Mouse (Mus musculus): Measurements from ENCODE around the gene Pdlim3. TPM values are rescaled to one million over a fixed set of nuclear protein-coding genes. Genes with fewer than 3 reads are reported as not detected.
A peak's percentile ranks its signal among the peaks of the same experiment; 100 is the strongest.
"Not testable (repeated sequence)": the region's sequence is repeated elsewhere in the genome, so short reads cannot be mapped to it uniquely, and the experiment has no call there.

The Pdlim3 gene
- 2.9 and 5.1 TPM in 2 replicates for polyA plus RNA-seq (2015; fragmentation: Nextera tagmentation; extraction: Ambion mirVana)

DNA sequence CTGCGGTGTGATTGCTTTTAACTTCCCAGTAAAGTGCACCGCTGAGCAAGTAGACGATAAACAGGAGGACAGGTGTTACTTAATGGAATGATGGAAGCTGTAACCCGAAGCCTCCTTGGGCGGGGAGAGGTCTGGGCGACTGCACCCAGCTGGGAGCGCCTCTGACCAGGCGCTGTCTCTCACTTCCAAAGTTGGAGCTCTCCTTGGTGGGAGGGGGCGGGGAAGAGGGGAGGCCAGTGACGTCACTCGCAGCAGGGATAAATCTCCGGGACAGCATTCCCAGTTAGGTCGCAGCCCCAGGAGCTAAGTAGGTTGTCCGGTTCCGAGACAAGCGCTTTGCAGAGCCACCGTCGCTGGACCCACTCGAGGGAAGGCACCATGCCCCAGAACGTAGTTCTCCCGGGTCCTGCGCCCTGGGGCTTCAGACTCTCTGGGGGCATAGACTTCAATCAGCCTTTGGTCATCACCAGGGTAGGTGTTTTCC, at the start of gene Pdlim3:
TSS of gene Pdlim3 (plus strand) at position 260 of the 484 bp plus-strand sequence.
- WGBS (ENCODE audit: insufficient replicate concordance) = 2% methylated on average over 22 of the region's 22 CpGs
- no peak within 1 kb of the TSS for H3K9ac ChIP-seq (ENCODE audit: low read depth, low read length)
- no peaks in the 10 kb centered on the region for H3K4me1 ChIP-seq (ENCODE audit: control insufficient read depth, low read depth, low read length)

DNA sequence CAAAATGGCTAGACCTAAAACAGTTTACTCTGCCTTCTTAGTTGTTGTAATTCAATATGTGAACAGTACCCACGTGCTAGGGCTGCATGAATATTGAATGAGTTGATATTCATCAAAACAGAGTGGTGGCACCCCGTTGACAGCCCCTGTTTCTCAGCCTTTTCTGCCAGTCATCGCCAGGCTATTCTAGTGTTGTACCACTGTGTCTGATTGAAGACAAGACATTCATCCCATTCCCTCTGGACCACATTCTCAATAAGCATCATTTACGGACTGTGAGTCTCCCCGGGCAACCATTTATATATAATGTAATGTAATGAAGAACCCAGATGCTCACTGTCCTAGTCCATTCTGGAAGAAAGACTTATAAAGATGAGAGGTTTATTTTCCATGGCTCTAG, 42.0 kb upstream of the Pdlim3 start:
- Histone ChIP-seq H3K27me3 (ENCODE audit: control insufficient read depth, insufficient read depth, low read depth, low read length) (no peaks in the 10 kb centered on the region), H3K27ac (ENCODE audit: low read length) (no peak overlapping the region), H3K9me3 (replicated peaks; ENCODE audit: control insufficient read depth, low read length) (no peaks in the 10 kb centered on the region), H3K36me3 (ENCODE audit: control insufficient read depth, insufficient read depth) (no peaks in the 10 kb centered on the region), H3K4me2 (ENCODE audit: low read depth, low read length) (no peak overlapping the region), H3K9ac (ENCODE audit: low read depth, low read length) (no peak overlapping the region), H3K4me1 (ENCODE audit: control insufficient read depth, low read depth, low read length) (no peaks in the 10 kb centered on the region), H3K4me3 (ENCODE audit: low read depth, low read length) (no peak overlapping the region)
- ATAC-seq (ENCODE audit: low read depth) = no peak
- WGBS (ENCODE audit: insufficient replicate concordance) = 61% methylated on average over 5 of the region's 5 CpGs

More for the DNA sequence above, at the start of gene Pdlim3:
- H3K36me3 ChIP-seq (ENCODE audit: control insufficient read depth, insufficient read depth) = no peaks in the 10 kb centered on the region
- H3K27me3 ChIP-seq (ENCODE audit: control insufficient read depth, insufficient read depth, low read depth, low read length) = peaks cover 10% of the 10 kb centered on the region
- no peak within 1 kb of the TSS for H3K27ac ChIP-seq (ENCODE audit: low read length)
- peak within 1 kb of the TSS; percentile 35 for H3K4me3 ChIP-seq (ENCODE audit: low read depth, low read length)
- ATAC-seq (ENCODE audit: low read depth) = no peak
- H3K4me2 ChIP-seq (ENCODE audit: low read depth, low read length) = peak within 1 kb of the TSS; percentile 49
- no peaks in the 10 kb centered on the region for H3K9me3 ChIP-seq (replicated peaks; ENCODE audit: control insufficient read depth, low read length)

DNA sequence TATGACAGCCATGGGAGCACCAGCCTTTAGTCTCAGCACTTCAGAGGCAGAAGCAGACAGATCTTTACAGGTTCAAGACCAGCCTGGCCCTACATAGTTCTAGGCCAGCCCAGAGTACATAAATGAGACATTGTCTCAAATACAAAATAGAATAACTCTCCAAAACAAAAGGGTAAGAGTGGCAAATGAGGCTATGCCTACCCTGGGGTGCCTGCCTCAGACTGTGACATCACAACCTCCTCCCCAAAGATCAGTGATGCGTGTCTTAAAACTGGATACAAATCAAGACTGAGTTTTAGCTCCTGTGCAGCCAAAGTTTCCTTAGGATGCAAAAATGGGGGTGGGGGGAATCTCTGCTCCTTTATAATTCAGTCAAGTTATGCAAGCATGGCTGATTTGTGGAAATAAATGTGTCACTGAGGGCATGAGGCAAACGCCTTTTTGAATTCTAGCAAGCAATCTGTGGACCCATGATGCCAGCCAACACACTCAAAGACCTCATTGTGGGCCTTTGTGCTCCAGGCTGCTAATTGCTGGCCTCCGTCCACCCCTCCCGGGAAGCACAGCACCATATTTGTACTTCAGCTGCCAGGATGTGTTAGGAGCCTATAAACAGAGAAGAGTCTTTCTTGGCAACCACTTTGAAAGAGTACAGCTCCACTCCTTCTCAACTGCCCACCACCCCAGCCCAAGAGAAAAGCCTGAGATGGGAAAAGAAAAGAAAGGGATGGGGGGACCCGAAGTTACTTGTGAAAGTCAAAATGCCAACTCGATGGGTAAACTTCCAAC, 41.0 kb upstream of the Pdlim3 start:
- H3K27ac ChIP-seq (ENCODE audit: low read length) = no peak overlapping the region
- H3K9me3 ChIP-seq (replicated peaks; ENCODE audit: control insufficient read depth, low read length) = no peaks in the 10 kb centered on the region
- 52% methylated on average over 6 of the region's 6 CpGs for WGBS (ENCODE audit: insufficient replicate concordance)
- H3K4me2 ChIP-seq (ENCODE audit: low read depth, low read length) = no peak overlapping the region
- no peak for ATAC-seq (ENCODE audit: low read depth)
- no peaks in the 10 kb centered on the region for H3K36me3 ChIP-seq (ENCODE audit: control insufficient read depth, insufficient read depth)
- H3K4me1 ChIP-seq (ENCODE audit: control insufficient read depth, low read depth, low read length) = no peaks in the 10 kb centered on the region
- H3K4me3 ChIP-seq (ENCODE audit: low read depth, low read length) = no peak overlapping the region
- H3K27me3 ChIP-seq (ENCODE audit: control insufficient read depth, insufficient read depth, low read depth, low read length) = no peaks in the 10 kb centered on the region
- no peak overlapping the region for H3K9ac ChIP-seq (ENCODE audit: low read depth, low read length)

DNA sequence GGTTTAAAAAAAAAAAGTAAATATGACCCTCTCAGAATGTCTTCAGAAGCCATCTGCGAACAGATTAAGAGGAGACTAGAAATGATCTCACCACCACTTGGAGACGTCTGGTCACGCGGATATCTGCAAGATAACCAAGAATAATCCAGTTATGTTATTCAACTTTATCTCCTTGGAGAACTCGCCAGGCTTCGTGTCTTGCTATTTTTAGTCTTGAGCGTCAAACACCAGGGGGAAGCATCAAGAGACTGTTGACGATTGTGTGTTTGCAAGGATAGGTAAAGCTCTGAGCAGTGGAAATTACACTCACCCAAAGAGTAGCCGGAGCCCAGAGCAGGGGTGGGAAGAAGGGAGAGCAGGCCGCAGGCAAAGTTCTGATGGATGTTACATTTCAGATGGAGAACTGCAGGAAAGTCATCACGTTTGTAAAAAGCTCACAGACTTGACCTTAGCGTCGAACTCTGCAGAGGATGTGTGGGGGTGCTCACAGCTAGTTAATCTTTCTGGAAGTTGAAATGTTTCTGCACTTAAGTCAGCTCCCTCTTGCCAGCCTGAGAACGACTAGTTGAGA, 40.3 kb upstream of the Pdlim3 start:
- Histone ChIP-seq H3K4me2 (ENCODE audit: low read depth, low read length) (no peak overlapping the region), H3K27ac (ENCODE audit: low read length) (no peak overlapping the region), H3K4me1 (ENCODE audit: control insufficient read depth, low read depth, low read length) (no peaks in the 10 kb centered on the region), H3K36me3 (ENCODE audit: control insufficient read depth, insufficient read depth) (no peaks in the 10 kb centered on the region), H3K27me3 (ENCODE audit: control insufficient read depth, insufficient read depth, low read depth, low read length) (no peaks in the 10 kb centered on the region), H3K9me3 (replicated peaks; ENCODE audit: control insufficient read depth, low read length) (no peaks in the 10 kb centered on the region), H3K9ac (ENCODE audit: low read depth, low read length) (no peak overlapping the region), H3K4me3 (ENCODE audit: low read depth, low read length) (no peak overlapping the region)
- WGBS (ENCODE audit: insufficient replicate concordance) = 53% methylated on average over 14 of the region's 14 CpGs
- no peak for ATAC-seq (ENCODE audit: low read depth)

DNA sequence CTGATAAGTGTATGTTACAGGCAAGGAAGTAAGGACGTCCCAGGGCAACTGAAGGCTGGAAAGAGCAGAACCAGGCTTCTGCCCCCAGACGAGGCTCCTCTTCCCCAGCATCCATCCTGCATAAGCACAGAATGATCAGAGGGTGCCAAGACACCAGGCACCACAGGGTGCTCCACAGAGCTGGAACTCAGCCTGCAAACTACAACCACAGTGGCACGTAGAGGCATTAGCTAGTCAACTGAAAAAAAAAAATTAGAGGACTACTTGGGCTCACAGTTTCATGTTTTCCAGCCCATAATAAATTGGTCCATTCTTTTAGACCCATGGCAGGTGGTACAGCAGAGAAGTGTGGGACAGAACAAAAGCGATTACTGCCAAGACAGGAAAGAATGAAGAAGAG, 39.4 kb upstream of the Pdlim3 start:
- Histone ChIP-seq H3K27ac (ENCODE audit: low read length) (no peak overlapping the region), H3K9ac (ENCODE audit: low read depth, low read length) (no peak overlapping the region), H3K36me3 (ENCODE audit: control insufficient read depth, insufficient read depth) (no peaks in the 10 kb centered on the region), H3K4me2 (ENCODE audit: low read depth, low read length) (no peak overlapping the region), H3K4me1 (ENCODE audit: control insufficient read depth, low read depth, low read length) (no peaks in the 10 kb centered on the region), H3K4me3 (ENCODE audit: low read depth, low read length) (no peak overlapping the region), H3K9me3 (replicated peaks; ENCODE audit: control insufficient read depth, low read length) (no peaks in the 10 kb centered on the region), H3K27me3 (ENCODE audit: control insufficient read depth, insufficient read depth, low read depth, low read length) (no peaks in the 10 kb centered on the region)
- 55% methylated on average over 4 of the region's 4 CpGs for WGBS (ENCODE audit: insufficient replicate concordance)
- ATAC-seq (ENCODE audit: low read depth) = no peak

DNA sequence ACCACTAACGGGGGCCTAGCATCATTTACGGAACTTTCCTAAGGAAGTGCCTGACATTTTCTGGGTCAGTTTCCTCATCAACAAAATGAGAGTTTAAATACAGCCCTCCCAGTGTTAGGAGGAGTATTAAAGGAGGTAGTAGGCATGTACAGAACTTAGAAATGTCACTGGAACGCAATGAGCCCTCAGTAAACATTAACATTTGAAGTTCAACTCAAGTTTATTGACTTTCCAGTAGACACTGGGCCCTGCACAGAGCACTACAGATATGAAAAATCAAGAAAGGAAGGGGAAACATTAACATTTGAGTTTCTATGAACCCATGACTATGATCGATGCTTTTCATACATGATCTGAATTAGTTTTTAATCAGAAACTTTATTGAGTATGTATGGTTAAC, 30.1 kb upstream of the Pdlim3 start:
- Histone ChIP-seq H3K4me3 (ENCODE audit: low read depth, low read length) (no peak overlapping the region), H3K4me2 (ENCODE audit: low read depth, low read length) (no peak overlapping the region), H3K27ac (ENCODE audit: low read length) (no peak overlapping the region), H3K9ac (ENCODE audit: low read depth, low read length) (no peak overlapping the region), H3K36me3 (ENCODE audit: control insufficient read depth, insufficient read depth) (no peaks in the 10 kb centered on the region), H3K27me3 (ENCODE audit: control insufficient read depth, insufficient read depth, low read depth, low read length) (no peaks in the 10 kb centered on the region), H3K9me3 (replicated peaks; ENCODE audit: control insufficient read depth, low read length) (no peaks in the 10 kb centered on the region), H3K4me1 (ENCODE audit: control insufficient read depth, low read depth, low read length) (no peaks in the 10 kb centered on the region)
- 65% methylated on average over 4 of the region's 4 CpGs for WGBS (ENCODE audit: insufficient replicate concordance)
- ATAC-seq (ENCODE audit: low read depth) = no peak

DNA sequence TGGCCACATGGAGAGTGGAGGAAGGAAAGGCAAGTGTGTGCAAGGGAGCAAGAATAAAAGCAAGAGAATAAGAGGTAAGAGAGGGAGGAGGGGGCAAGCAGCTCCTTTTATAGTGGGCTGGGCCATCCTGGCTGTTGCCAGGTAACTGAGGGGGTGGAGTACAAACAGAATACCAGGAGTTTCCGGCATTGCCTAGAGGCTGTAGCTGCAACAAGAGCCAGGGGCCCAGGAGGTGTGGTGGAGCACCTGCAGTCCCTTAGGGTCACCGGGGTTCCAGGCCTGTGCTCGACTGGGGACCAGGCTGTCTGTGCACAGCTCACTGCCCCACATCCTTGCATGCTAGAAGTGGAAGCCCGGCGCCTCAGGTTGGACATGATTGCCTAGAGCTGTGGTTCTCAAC, 27.5 kb upstream of the Pdlim3 start:
- 57% methylated on average over 5 of the region's 5 CpGs for WGBS (ENCODE audit: insufficient replicate concordance)
- H3K27ac ChIP-seq (ENCODE audit: low read length) = no peak overlapping the region
- H3K9me3 ChIP-seq (replicated peaks; ENCODE audit: control insufficient read depth, low read length) = no peaks in the 10 kb centered on the region
- no peak overlapping the region for H3K4me3 ChIP-seq (ENCODE audit: low read depth, low read length)
- H3K4me2 ChIP-seq (ENCODE audit: low read depth, low read length) = no peak overlapping the region
- H3K9ac ChIP-seq (ENCODE audit: low read depth, low read length) = no peak overlapping the region
- no peaks in the 10 kb centered on the region for H3K4me1 ChIP-seq (ENCODE audit: control insufficient read depth, low read depth, low read length)
- no peaks in the 10 kb centered on the region for H3K27me3 ChIP-seq (ENCODE audit: control insufficient read depth, insufficient read depth, low read depth, low read length)
- H3K36me3 ChIP-seq (ENCODE audit: control insufficient read depth, insufficient read depth) = no peaks in the 10 kb centered on the region
- ATAC-seq (ENCODE audit: low read depth) = no peak

DNA sequence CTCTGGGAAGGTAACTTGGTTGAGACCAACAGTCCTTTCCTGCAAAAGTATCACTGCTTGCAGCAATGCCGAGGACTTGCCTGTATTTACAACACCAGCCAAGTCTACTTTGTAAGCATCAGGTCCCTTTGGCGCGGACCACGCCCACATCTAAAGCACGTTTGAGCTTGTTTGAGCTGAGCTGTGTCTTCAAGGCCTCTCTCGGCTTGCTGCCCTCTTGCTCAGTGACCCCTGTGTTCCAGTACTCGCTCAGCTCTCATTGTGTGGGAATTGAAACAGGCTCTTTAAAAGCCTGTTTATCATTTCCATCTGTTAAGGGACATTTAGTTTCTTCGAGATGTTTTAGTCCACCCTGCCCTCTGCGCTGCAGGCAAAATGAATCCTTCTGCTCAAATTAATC, 26.9 kb upstream of the Pdlim3 start:
- Histone ChIP-seq H3K4me2 (ENCODE audit: low read depth, low read length) (no peak overlapping the region), H3K27me3 (ENCODE audit: control insufficient read depth, insufficient read depth, low read depth, low read length) (no peaks in the 10 kb centered on the region), H3K4me3 (ENCODE audit: low read depth, low read length) (no peak overlapping the region), H3K27ac (ENCODE audit: low read length) (no peak overlapping the region), H3K4me1 (ENCODE audit: control insufficient read depth, low read depth, low read length) (no peaks in the 10 kb centered on the region), H3K9me3 (replicated peaks; ENCODE audit: control insufficient read depth, low read length) (no peaks in the 10 kb centered on the region), H3K36me3 (ENCODE audit: control insufficient read depth, insufficient read depth) (no peaks in the 10 kb centered on the region), H3K9ac (ENCODE audit: low read depth, low read length) (no peak overlapping the region)
- no peak for ATAC-seq (ENCODE audit: low read depth)
- WGBS (ENCODE audit: insufficient replicate concordance) = 52% methylated on average over 9 of the region's 9 CpGs

DNA sequence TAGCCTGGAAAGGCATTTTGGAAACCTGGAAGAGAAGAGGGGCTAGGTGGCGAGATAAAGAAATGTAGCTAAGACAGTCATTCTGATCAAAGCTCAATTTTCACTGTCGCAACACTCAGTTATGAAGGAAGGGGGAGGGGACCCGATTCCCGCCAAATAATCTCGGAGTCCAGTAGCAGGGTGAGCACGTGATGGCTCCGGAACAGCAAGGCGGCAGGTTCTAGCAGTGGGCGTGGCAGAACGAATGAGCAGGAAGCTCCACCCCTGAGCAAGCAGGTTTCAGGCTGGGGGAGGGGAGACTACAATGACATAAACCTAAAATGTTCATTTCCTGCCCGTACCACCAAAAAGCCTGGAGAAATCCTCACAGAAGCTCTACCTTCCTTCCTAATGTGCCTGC, 13.7 kb upstream of the Pdlim3 start:
- not testable (repeated sequence) for H3K4me2 ChIP-seq (ENCODE audit: low read depth, low read length); H3K9ac ChIP-seq (ENCODE audit: low read depth, low read length); H3K9me3 ChIP-seq (replicated peaks; ENCODE audit: control insufficient read depth, low read length); H3K4me1 ChIP-seq (ENCODE audit: control insufficient read depth, low read depth, low read length); H3K4me3 ChIP-seq (ENCODE audit: low read depth, low read length); H3K27me3 ChIP-seq (ENCODE audit: control insufficient read depth, insufficient read depth, low read depth, low read length); ATAC-seq (ENCODE audit: low read depth); H3K36me3 ChIP-seq (ENCODE audit: control insufficient read depth, insufficient read depth); H3K27ac ChIP-seq (ENCODE audit: low read length)
- WGBS (ENCODE audit: insufficient replicate concordance) = 59% methylated on average over 10 of the region's 11 CpGs

Data from liver, embryonic 16.5 days (tissue).